Mouse (Mus musculus) spleen, adult 2 months (tissue): ENCODE measurements around the gene Pnpla2.

Source experiments
- CTCF ChIP-seq: fragments of 200-500 bp; IDR thresholded peaks from 2 replicates; pipeline ENCODE4 v1.5.1; 2011; ENCODE audit warnings: mild to moderate bottlenecking, inconsistent platforms; ENCODE audit not compliant: insufficient read depth, insufficient read length, insufficient replicate concordance; ENCODE audit errors: extremely low read depth
- POLR2A ChIP-seq: fragments of 200-500 bp; IDR thresholded peaks from 2 replicates; pipeline ENCODE4 v1.6.1; 2011; ENCODE audit warnings: low read depth, low read length, inconsistent platforms

- TF ChIP-seq CTCF (no peak), POLR2A (no peak)
Observed at GRCm38 (mm10) chr7:141438201-141438968, 16.6 kb upstream of the Pnpla2 start.
